Mouse (Mus musculus) 416B (cell line): ENCODE measurements around the gene Traf1.

Experiments used
- DNase-seq: peaks from one replicate; pipeline ENCODE4 v3.0.0; 2011; ENCODE audit warnings: low read depth

Traf1 gene

DNA sequence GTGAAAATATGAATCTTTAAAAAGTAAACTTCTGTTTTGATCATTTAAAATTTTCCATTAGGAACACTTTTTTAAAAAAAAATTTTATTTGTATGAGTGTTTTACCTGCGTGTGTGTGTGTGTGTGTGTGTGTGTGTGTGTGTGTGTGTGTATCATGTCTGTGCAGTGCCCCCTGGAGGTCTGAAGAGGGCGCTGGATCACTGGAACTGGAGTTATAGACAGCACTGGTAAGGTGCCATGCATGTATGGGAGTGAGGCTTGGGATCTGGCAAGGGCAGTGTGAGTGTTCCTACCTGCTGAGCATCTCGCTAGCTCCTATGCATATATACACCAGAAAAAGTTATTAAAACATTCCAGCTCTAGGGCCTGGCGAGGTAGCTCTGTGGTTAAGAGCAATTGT, 59.8 kb downstream of the Traf1 start:
- no peak for DNase-seq

GRCm38 (mm10) chr2:34900412-34900811, 61.2 kb downstream of the Traf1 start:
- DNase-seq = no peak

DNA sequence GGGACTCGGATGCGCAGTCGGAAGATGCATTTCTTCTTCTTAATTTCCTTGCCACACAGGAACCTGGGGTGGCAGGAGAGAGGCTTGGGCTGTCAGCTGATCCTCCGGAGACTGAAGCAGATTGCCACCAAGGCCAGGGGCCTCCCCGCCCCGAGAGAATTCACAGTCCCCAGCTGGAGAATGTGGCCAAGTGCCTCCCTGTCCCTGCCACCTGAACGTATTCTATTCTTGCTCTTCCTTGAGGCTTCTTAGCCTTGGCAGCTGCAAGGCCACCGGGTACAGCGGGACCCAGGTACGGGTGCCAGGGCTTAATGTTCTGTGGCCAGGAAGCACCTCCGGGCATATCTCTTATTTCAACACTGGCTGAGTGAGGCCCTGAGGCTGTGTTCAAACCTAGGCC, 61.9 kb downstream of the Traf1 start:
- no peak for DNase-seq

GRCm38 (mm10) chr2:34897820-34898219, 63.8 kb downstream of the Traf1 start:
- peak; percentile 78 for DNase-seq

DNA sequence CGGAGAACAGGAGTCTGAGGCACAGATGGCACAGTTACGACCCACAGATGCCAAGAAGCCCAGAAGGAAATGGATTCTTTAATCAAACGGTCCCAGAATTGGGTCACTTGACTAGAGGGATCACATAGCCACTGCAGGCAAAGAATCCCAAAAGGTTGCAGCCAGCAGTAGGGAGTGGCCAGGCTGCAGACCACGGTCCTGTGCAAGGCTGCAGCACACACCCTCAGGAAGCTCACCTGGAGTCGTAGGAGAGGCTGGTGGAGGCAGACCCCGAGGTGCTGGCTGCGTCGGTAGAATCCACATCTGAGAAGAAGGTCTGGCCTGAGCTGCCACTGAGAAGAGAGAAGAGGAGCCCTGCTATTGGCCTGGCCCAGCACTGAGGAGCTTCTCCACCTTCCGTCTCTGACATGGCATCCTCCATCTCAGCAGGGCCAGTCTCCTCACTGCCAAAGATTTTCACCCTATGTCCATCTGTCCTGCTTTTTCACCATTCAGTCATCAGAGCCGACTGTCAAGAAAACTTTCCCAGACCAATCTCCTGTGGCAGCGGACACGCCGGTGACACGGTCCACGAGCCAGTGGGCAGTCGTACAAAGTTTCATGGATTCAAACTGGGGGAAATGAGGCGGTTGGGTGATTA, 64.6 kb downstream of the Traf1 start:
- DNase-seq = no peak

DNA sequence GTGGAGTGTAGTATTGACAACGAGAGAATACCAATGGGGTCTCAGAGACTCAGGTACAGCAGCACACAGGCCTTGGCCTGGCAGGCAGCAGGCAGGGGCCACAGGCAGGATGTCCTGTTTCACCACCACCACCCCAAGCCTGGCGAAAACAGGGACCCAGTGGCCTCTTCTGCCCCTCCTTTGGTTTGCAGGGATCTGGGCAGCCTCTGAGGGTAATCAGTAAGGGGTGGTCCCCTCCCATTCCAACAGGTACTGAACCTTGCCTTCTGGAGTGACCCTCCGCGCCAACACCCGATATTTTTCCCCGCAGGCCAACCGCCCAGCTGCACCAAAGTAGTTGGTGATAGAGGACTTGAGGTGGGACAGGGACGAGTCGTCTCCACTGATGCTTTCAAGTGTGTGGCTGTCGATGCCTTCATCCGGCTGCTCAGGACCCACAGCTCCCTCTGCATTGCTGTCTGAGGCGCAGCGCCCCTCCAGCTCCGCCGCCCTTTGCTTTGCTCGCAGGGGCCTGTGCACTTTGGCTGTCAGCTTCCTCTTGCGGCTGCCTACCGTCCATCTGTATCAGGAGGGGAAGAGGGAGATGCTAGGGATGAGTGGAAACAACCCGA, 66.0 kb downstream of the Traf1 start:
- no peak for DNase-seq

DNA sequence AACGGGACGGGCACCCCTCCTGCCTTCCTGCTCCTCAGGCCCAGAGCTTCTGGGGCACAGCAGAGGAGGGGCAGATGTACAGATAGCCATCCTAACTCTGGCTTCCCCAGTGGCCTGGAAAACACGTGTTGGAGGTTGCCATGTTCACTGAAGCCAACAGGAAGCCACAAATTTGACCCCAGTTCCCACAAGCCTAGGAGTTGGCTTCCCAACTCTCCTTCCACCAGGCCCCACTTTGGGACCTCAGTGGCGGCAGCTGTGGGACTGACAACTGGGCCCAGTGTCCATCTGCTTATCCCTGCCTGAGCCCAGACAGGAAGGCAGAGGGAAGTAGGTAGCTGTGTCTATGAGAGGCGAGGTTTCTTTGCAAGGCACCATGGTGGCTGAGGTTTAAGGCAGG, 67.6 kb downstream of the Traf1 start:
- peak; percentile 52 for DNase-seq
